Mouse (Mus musculus) limb, embryonic 14.5 days (tissue): ENCODE data around the gene Snx19. TPM values are rescaled to one million over a fixed set of nuclear protein-coding genes. Genes with fewer than 3 reads are reported as not detected.

ENCODE experiments used
- ATAC-seq: fragments of 200-750 bp; cut with Nextera tagmentation; 2 replicates; pipeline ENCODE4 v1.8.0; 2017; ENCODE audit warnings: low read depth, moderate number of reproducible peaks, moderate TSS enrichment; ENCODE audit not compliant: low FRiP score
- DNase-seq: peaks from one replicate; pipeline ENCODE4 v3.0.0-alpha.2; 2015; ENCODE audit warnings: low spot score
- H3K27ac ChIP-seq: fragments of 300-500 bp; sonication (generic); replicated peaks from 2 replicates; pipeline ENCODE4 v1.5.1; 2014; ENCODE audit warnings: low read depth, mild to moderate bottlenecking, low read length, moderate library complexity, mixed read lengths
- H3K27me3 ChIP-seq: fragments of 300-500 bp; sonication (generic); 2 replicates; pipeline ENCODE4 v1.6.1; 2014; ENCODE audit warnings: low read length, mixed read lengths; ENCODE audit not compliant: control insufficient read depth, insufficient read depth
- H3K36me3 ChIP-seq: fragments of 300-500 bp; sonication (generic); 2 replicates; pipeline ENCODE4 v1.6.1; 2014; ENCODE audit warnings: mild to moderate bottlenecking, low read length, moderate library complexity, mixed read lengths; ENCODE audit not compliant: control insufficient read depth, insufficient read depth
- H3K4me1 ChIP-seq: fragments of 300-500 bp; sonication (generic); 2 replicates; pipeline ENCODE4 v1.6.1; 2014; ENCODE audit warnings: antibody characterized with exemption, low read length, mixed read lengths; ENCODE audit not compliant: control insufficient read depth, insufficient read depth
- H3K4me2 ChIP-seq: fragments of 300-500 bp; sonication (generic); replicated peaks from 2 replicates; pipeline ENCODE4 v1.6.1; 2014; ENCODE audit warnings: low read depth, mild to moderate bottlenecking, low read length, moderate library complexity; ENCODE audit not compliant: severe bottlenecking
- H3K4me3 ChIP-seq: fragments of 300-500 bp; sonication (generic); replicated peaks from 2 replicates; pipeline ENCODE4 v1.5.1; 2014; ENCODE audit warnings: low read length
- H3K9ac ChIP-seq: fragments of 300-500 bp; sonication (generic); 2 replicates; pipeline ENCODE4 v1.6.1; 2014; ENCODE audit warnings: mild to moderate bottlenecking, low read depth, low read length, moderate library complexity; ENCODE audit not compliant: severe bottlenecking
- H3K9me3 ChIP-seq: fragments of 300-500 bp; sonication (generic); 2 replicates; pipeline ENCODE4 v1.6.1; 2016; ENCODE audit warnings: low read length; ENCODE audit not compliant: control insufficient read depth
- POLR2A ChIP-seq: fragments of 200-500 bp; IDR thresholded peaks from 2 replicates; pipeline ENCODE4 v1.8.0; 2012; ENCODE audit warnings: inconsistent platforms, mild to moderate bottlenecking, moderate library complexity, borderline replicate concordance; ENCODE audit not compliant: insufficient read depth, insufficient read length; ENCODE audit errors: extremely low read depth
- WGBS: fragments of 180-500 bp; shearing (Covaris S2); extraction: QIAGEN DNeasy Blood & Tissue Kit; methylation state at CpG from one replicate; pipeline ENCODE4 v1.1.7; 2014; 5-methylcytosine and 5-hydroxymethylcytosine counted together
- polyA plus RNA-seq, 2 experiments: library from polyadenylated mRNA; depleted of rRNA in 1 of 2; stranded (reverse) in 1 of 2; unstranded in 1 of 2; fragments of >200 nt; fragmentation: Nextera tagmentation in 1 of 2; extraction: Ambion mirVana in 1 of 2; gene quantifications; 2 replicates each; pipeline versions ENCODE4 v1.2.1 to v1.2.3; 2012 to 2014

The Snx19 gene
- polyA plus RNA-seq, 2 experiments: 17.7 to 19.1 TPM

- TF ChIP-seq POLR2A: no peak
- Histone ChIP-seq H3K27me3 (no peaks in the 10 kb centered on the region), H3K9me3 (no peaks in the 10 kb centered on the region), H3K4me2 (no peak overlapping the region), H3K27ac (no peak overlapping the region), H3K36me3 (no peaks in the 10 kb centered on the region), H3K4me1 (peaks cover 6% of the 10 kb centered on the region; the same call in 1 of the 2 replicates), H3K4me3 (no peak overlapping the region), H3K9ac (no peak overlapping the region)
- ATAC-seq (no peak), DNase-seq (no peak)
- WGBS: 90% methylated on average over 3 of the region's 3 CpGs
Observed at GRCm38 (mm10) chr9:30484183-30484582, 57.3 kb downstream of the Snx19 start.

GRCm38 (mm10) chr9:30485161-30485560 lies 58.3 kb downstream of the Snx19 start:
- TF ChIP-seq POLR2A: no peak
- H3K27me3 ChIP-seq: no peaks in the 10 kb centered on the region
- WGBS: 88% methylated on average over 2 of the region's 2 CpGs
- no peaks in the 10 kb centered on the region for H3K36me3 ChIP-seq
- ATAC-seq (no peak), DNase-seq (no peak)
- H3K4me1 ChIP-seq: peaks cover 6% of the 10 kb centered on the region; the same call in 1 of the 2 replicates
- no peak overlapping the region for H3K27ac ChIP-seq
- no peak overlapping the region for H3K4me3 ChIP-seq
- H3K4me2 ChIP-seq: no peak overlapping the region
- no peaks in the 10 kb centered on the region for H3K9me3 ChIP-seq
- no peak overlapping the region for H3K9ac ChIP-seq

GRCm38 (mm10) chr9:30488384-30488783 lies 61.5 kb downstream of the Snx19 start:
- 70% methylated on average over 1 of the region's 1 CpGs for WGBS
- H3K9me3 ChIP-seq: no peaks in the 10 kb centered on the region
- TF ChIP-seq POLR2A: no peak
- no peak overlapping the region for H3K4me3 ChIP-seq
- no peaks in the 10 kb centered on the region for H3K4me1 ChIP-seq
- no peak overlapping the region for H3K4me2 ChIP-seq
- ATAC-seq (no peak), DNase-seq (no peak)
- no peak overlapping the region for H3K27ac ChIP-seq
- H3K27me3 ChIP-seq: no peaks in the 10 kb centered on the region
- no peaks in the 10 kb centered on the region for H3K36me3 ChIP-seq
- H3K9ac ChIP-seq: no peak overlapping the region

GRCm38 (mm10) chr9:30494446-30494845 lies 67.5 kb downstream of the Snx19 start:
- no peak overlapping the region for H3K4me2 ChIP-seq
- H3K9ac ChIP-seq: no peak overlapping the region
- no peaks in the 10 kb centered on the region for H3K36me3 ChIP-seq
- H3K4me3 ChIP-seq: no peak overlapping the region
- no peaks in the 10 kb centered on the region for H3K9me3 ChIP-seq
- 81% methylated on average over 2 of the region's 2 CpGs for WGBS
- H3K27ac ChIP-seq: no peak overlapping the region
- DNase-seq (no peak), ATAC-seq (peak; percentile 62; the same call in 1 of the 2 replicates)
- no peaks in the 10 kb centered on the region for H3K4me1 ChIP-seq
- no peak for TF ChIP-seq POLR2A
- H3K27me3 ChIP-seq: no peaks in the 10 kb centered on the region

GRCm38 (mm10) chr9:30508966-30509365 lies 82.1 kb downstream of the Snx19 start:
- 51% methylated on average over 5 of the region's 5 CpGs for WGBS
- H3K27ac ChIP-seq: no peak overlapping the region

GRCm38 (mm10) chr9:30515953-30516352 lies 89.0 kb downstream of the Snx19 start:
- no peak for TF ChIP-seq POLR2A
- Histone ChIP-seq H3K27ac (no peak overlapping the region), H3K4me1 (peaks cover 10% of the 10 kb centered on the region), H3K9me3 (no peaks in the 10 kb centered on the region), H3K4me2 (no peak overlapping the region), H3K27me3 (no peaks in the 10 kb centered on the region), H3K4me3 (no peak overlapping the region), H3K36me3 (no peaks in the 10 kb centered on the region), H3K9ac (no peak overlapping the region)
- ATAC-seq (no peak), DNase-seq (no peak)

More at GRCm38 (mm10) chr9:30508966-30509365, 82.1 kb downstream of the Snx19 start:
- H3K9ac ChIP-seq: no peak overlapping the region
- H3K36me3 ChIP-seq: no peaks in the 10 kb centered on the region
- no peak overlapping the region for H3K4me2 ChIP-seq
- H3K4me1 ChIP-seq: no peaks in the 10 kb centered on the region
- no peak overlapping the region for H3K4me3 ChIP-seq
- TF ChIP-seq POLR2A: no peak
- no peaks in the 10 kb centered on the region for H3K27me3 ChIP-seq
- no peaks in the 10 kb centered on the region for H3K9me3 ChIP-seq
- no peak for DNase-seq
- no peak for ATAC-seq
